Mouse (Mus musculus) gastrocnemius, postnatal 25 days (tissue): ENCODE data around the gene Atp6v0e2. TPM values are rescaled to one million over a fixed set of nuclear protein-coding genes. Genes with fewer than 3 reads are reported as not detected.
"Not testable (repeated sequence)": the region's sequence is repeated elsewhere in the genome, so short reads cannot be mapped to it uniquely, and the experiment has no call there.

Experiments used
- DNase-seq: peaks from one replicate; pipeline ENCODE4 v3.0.0; 2022
- long read RNA-seq, 2 experiments: library from polyadenylated mRNA; stranded (forward); transcript quantifications; one replicate each; pipeline ENCODE4 v2.0.0; 2021
- total RNA-seq, 2 experiments: library from RNA; stranded (reverse); gene quantifications; 1 replicate in 1 of 2; 2 replicates in 1 of 2; pipeline ENCODE4 v1.2.3; 2021

The Atp6v0e2 gene
- total RNA-seq = 10 to 100 TPM; 43.0 to 45.0 TPM
- long read RNA-seq, experiment 1, transcript Atp6v0e2-201 (4 exons, 1,789 nt) = major isoform, 49 of 68 reads
- long read RNA-seq, experiment 1, partial matches to known transcripts = 17 of 68 reads
- long read RNA-seq, experiment 1, other reads (novel, unspliced or antisense) = 1 of 68 reads
- long read RNA-seq, experiment 2, transcript Atp6v0e2-201 (4 exons, 1,789 nt) = major isoform, 59 of 72 reads
- long read RNA-seq, experiment 2, partial matches to known transcripts = 1 of 72 reads
- long read RNA-seq, experiment 2, other reads (novel, unspliced or antisense) = 12 of 72 reads

GRCm38 (mm10) chr6:48537105-48537954 is at the start of gene Atp6v0e2:
Gene Atp6v0e2 (plus strand): TSS chr6:48537615.
- DNase-seq = peak; percentile 78

- peak; percentile 74 for DNase-seq
Measured at GRCm38 (mm10) chr6:48487747-48488725, 49.4 kb upstream of the Atp6v0e2 start.

DNA sequence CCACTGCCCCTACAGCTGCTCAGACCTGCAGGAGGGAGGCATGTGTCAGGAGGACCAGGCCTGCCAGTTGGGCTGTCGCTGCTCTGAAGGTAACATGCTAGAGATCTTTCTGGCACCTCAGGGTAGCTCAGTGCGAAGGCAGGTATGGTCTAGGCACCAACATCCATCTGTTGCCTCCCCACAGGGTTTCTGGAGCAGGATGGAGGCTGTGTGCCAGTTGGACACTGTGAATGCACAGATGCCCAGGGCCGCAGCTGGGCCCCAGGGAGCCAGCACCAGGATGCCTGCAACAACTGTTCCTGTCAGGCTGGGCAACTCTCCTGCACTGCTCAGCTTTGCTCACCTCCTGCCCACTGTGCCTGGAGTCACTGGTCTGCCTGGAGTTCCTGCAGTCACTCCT is 47.7 kb upstream of the Atp6v0e2 start:
- no peak for DNase-seq

DNA sequence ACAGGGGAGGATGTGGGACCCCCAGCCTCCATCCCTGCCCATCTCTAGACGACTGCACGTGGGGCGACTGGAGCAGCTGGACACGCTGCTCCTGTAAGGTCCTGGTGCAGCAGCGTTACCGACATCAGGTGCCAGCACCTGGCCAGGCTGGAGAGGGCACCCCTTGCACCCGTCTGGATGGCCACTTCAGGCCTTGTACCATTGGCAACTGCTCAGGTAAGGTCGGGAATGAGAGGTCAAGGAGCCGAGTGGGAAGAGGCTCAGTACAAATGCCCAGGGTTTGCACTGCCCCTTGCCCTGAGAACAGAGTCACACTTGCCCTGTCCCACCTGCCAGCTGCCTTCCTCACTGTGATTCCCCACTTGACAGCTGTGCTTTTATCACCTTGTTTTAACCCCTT is 46.1 kb upstream of the Atp6v0e2 start:
- no peak for DNase-seq

DNA sequence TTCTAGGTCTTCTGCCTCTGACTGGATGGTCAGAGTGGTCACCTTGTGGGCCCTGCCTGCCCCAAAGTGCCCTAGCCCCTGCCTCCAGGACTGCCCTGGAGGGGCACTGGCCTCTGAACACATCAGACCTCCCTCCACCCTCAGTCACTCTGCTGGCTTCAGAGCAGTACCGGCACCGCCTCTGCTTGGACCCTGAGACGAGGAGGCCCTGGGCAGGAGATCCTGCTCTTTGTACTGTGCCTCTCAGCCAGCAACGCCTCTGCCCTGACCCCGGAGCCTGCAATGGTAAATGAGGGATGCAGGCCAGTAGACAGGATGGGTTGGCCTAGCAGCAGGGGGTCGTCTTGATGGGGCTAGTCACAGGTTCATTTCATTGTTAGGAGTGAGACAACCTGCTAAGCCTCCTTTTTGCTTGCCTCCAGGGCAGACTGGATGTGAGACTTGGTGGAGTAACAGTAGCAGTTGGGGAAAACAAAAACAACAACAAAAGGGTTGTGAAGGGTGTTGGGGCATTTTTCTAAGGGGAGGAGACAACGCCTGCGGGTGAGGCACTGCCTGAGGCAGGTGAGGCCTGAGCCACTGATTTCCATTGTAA is 44.2 kb upstream of the Atp6v0e2 start:
- no peak for DNase-seq

- no peak for DNase-seq
Measured at GRCm38 (mm10) chr6:48497521-48497920, 39.9 kb upstream of the Atp6v0e2 start.

- DNase-seq = no peak
Measured at GRCm38 (mm10) chr6:48503847-48504240, 33.6 kb upstream of the Atp6v0e2 start.

GRCm38 (mm10) chr6:48504241-48504854 is 33.1 kb upstream of the Atp6v0e2 start:
- peak; percentile 84 for DNase-seq

- no peak for DNase-seq
Measured at GRCm38 (mm10) chr6:48508087-48508486, 29.3 kb upstream of the Atp6v0e2 start.

DNA sequence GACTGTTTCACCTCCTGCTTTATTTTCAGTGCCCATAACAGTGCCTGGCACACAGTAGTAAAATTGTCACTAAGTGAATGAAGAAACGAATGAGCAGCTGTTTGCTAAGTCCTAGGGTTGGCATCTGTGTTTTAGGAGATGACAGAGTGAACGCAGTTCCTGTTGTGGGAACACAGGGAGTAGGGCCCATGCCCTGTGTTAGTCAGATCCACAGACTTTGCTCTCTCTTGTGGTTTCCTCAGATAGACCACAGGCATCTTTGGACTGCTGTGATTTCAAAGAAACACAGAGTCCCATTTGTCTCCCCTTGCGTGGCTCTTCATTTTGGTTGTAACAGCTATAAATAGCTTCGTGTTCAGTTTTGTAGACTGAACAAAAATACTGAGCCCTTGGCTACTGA is 27.0 kb upstream of the Atp6v0e2 start:
- no peak for DNase-seq

DNA sequence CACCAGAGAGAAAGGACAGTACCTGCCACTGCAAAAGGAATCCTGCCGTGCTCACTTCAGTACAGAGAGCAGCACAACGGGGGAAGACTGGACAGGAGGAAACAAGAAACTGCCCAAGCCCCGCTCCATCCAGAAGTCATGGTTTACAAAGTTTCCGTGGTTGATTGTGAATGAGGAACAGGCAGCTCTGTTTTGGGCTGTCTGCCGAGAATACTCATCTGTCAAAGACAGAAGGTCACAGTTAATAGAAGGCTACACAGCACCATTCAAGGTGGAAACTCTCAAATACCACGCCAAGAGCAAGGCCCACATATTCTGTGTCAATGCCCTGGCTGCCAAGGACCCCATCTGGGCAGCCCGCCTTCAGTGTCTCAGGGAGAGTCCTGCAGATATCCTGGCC is 25.6 kb upstream of the Atp6v0e2 start:
- DNase-seq = no peak

DNA sequence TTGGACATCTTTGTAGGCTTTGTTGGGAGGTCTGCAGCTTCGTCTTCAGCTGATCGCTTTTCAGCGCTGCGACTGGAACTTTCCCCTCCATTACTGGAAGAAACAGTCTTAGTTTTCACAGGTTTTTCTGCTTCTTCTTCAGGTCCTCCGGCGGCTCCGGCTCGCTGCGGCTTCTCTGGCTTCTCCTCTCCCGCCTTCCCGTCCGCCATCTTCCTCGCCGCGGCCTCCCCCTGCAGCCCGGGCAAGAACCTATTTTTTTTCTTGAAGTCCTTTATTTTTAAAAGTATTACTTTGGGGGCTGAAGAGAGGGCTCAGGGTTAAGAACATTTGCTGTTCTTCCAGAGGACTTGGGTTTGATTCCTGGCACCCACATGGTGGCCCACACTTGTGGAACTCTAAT is 12.5 kb upstream of the Atp6v0e2 start:
- DNase-seq = not testable (repeated sequence)

DNA sequence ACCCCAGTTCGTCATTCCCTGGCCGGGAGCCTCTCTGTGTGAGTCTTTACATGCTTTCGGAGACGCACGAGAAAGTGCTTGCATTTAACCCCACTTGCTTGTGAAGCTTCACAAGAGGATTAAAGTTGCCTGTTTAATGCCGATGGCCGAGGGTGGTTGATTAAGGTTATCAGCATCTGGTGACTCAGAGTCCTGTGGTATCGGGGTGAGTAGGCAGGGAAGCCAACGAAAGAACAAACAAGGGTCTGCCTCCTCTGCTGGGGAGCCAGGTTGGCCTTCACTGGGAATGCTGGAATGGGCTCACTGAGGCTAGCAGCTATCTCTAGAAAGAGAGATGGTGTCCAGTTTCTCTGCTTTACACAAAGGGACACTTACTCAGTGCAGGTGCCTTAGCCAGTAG is 9.5 kb upstream of the Atp6v0e2 start:
- no peak for DNase-seq

- no peak for DNase-seq
Measured at GRCm38 (mm10) chr6:48529261-48529660, 8.2 kb upstream of the Atp6v0e2 start.

DNA sequence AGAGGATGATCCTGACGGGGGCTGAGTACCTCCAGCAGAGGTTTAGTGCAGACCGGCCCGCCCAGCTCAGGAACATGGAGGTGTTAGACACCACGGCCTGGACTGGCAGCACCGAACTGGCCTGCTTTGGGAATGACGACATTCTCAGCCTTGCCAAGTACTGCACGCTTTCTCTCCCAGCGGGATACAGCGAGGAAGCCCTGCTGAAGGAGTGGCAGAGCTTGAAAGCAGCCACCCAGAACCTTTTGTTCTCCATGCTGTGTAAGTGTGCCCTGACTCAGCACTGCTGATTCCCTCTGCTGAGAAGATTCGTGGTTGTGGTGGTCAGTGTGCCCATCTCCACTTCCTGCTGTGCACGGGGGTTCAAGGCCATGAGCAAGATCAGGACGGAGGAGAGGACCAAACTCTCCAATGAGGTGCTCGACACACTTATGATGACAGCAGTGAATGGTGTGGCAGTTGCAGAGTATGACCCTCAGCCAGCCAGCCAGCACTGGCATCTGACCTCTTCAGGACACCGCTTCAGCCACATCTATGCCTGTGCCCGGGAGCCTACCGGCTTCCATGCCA is 7.5 kb upstream of the Atp6v0e2 start:
- DNase-seq = no peak

DNA sequence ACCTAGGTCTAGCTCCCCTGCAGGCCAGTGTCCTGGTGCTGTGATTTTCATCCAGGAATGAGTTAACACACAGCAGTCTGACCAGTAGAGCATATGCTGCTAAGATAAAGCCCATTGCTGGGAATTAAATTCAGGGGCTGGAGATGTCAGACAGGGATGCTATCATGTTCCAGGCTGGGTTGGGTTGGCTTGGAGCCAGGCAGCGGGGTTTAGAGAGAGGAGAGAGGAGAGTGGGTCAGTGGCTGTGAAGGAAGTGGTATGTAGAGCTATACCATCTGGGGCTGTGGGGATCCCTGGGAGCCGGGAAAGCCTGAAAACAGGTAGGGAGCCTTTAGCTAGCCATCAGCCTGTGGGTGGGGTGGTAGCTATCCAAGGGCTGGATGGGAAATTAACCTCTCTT is 6.6 kb upstream of the Atp6v0e2 start:
- no peak for DNase-seq

DNA sequence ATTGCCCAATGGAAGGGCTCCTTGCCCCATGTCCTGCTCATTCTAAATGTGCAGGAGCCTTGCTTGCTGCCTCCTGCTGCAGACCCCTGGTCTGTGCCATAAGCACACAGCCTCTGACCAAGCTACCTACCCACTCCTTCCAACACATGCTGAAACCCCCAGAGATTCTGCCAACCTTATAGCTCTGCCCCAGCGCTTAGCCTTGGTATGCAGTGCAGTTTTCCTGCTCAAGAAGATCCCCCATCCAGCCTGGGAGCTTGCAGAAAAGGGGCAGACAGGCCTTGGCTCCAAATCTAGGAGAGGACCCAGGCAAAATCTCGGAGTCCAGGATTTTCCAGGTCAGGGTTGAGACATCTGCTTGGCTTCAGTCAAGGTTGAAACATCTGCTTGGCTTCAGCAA is 3.9 kb upstream of the Atp6v0e2 start:
- DNase-seq = no peak

GRCm38 (mm10) chr6:48534913-48535312 is 2.5 kb upstream of the Atp6v0e2 start:
- DNase-seq = no peak

GRCm38 (mm10) chr6:48536091-48536490 is 1.3 kb upstream of the Atp6v0e2 start:
- DNase-seq = no peak

GRCm38 (mm10) chr6:48538841-48539737 is 1.7 kb downstream of the Atp6v0e2 start:
- DNase-seq = peak; percentile 45
